Mouse (Mus musculus) urinary bladder, postnatal 36 days (tissue): ENCODE measurements at regions not wholly inside any gene's neighbourhood (a gene's known extent, or its start where the extent isn't known, plus 50 kb on each side); places are given as distances from the start of the nearest gene placed in this dataset.

Source experiments
- DNase-seq, 2 experiments: peaks; one replicate each; pipeline ENCODE4 v3.0.0; 2022; ENCODE audit warnings: low spot score in 2 of 2, mixed read lengths in 1 of 2

DNA sequence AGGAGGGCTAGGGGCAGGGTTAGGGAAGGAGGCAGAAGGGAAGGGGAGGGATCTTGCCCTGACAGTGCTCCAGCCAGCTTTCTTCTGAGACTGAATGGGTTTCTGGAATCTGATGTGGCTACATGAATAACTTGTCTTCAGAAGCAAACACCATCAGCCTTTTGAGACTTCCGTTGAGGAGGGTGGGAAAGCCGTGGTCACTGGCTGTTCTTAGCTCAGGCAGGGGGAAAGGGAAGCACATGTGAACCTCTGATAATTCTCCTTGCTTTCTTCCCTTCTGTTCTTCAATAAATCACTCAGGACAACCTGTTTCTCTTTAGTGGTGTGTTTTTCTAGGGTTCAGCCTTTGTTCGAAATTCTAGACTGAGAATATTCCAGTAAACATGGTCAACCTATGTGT is 148.9 kb downstream of the Bcl11a start:
- DNase-seq, result no peak

- no peak for DNase-seq
Measured at GRCm38 (mm10) chr11:24233376-24233775, 155.5 kb downstream of the Bcl11a start.

GRCm38 (mm10) chr11:24233821-24234220 is 156.0 kb downstream of the Bcl11a start:
- no peak for DNase-seq

GRCm38 (mm10) chr11:24234422-24234821 is 156.6 kb downstream of the Bcl11a start:
- no peak for DNase-seq

DNA sequence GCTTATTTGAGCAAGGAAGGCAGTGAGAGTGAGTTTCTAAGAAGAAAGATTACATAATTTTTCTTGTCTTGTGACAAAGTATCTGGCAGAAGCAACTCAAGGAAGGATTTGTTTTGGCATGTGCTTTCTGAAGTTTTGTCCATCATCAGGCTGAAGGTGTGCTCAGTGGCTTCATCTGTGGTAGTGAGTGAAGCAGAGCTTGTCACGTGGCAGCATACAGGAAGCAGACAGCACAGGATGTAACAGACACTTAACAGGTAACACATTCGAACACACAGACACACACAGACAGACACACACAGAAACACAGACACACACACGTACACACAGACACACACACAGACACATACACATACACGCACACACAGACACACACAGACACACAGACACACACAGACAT is 157.5 kb downstream of the Bcl11a start:
- no peak for DNase-seq

- no peak for DNase-seq
Measured at GRCm38 (mm10) chr11:24239631-24240030, 161.8 kb downstream of the Bcl11a start.

DNA sequence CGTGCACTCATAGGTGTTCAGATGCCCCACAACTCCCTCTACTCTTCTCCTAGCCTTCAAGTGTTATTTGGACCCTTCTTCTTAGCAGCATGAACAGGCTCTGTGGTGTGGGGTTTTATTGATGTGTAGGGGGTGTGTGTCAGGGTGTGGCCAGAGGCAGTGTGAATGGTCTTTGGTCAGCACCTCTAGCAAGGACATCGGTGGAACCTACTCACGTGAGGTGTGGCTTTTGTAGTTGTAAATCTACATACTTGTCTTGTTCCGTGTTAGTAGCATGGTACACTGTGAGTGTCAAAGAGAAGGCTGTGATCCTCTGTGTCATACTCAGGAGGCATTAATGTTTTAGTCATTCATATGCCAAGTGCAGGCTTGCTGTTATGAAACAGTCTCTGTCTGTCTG is 164.2 kb downstream of the Bcl11a start:
- DNase-seq, result no peak

GRCm38 (mm10) chr11:24242888-24243287 is 165.0 kb downstream of the Bcl11a start:
- DNase-seq, result no peak

DNA sequence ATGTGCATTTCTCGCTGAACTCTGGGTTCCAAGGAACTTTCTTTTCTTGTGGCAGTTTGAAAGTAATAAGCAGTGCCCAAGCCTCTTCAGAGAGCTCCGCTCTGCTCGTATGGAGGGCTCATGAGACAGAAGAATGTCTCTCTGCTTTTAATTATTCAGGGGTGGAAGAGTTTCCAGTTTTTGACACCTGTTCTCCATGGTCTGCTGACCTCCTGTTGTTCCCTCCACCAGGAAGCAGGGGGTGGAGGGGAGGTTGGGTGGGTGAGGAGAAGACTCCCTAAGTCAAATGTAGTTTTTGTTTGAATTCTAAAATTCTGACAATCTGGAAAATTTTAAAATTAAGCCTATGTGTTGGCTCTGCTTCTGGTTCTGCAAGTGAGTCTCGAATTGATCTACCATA is 167.5 kb downstream of the Bcl11a start:
- DNase-seq, result no peak

DNA sequence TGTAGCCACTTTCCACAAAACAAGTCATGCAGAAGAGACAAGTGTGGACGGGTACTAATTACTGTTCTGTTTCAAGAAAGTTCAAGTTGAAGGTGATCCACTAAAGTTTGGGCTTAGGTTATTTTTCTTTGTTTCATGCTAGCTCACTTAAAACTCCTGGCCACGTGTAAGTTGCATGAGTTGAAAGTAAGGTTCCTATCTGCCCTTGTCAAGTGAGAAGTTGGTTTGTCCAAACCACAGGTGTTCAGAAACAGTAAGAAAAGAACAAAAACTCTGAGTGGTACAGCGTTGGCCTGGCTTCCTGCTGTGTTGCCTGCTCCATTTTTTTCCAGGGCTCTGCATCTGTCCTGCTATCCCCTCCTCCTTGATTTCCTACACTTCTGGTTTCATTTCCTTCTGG is 168.5 kb downstream of the Bcl11a start:
- no peak for DNase-seq

- no peak for DNase-seq
Measured at GRCm38 (mm10) chr11:24247285-24247684, 169.4 kb downstream of the Bcl11a start.

DNA sequence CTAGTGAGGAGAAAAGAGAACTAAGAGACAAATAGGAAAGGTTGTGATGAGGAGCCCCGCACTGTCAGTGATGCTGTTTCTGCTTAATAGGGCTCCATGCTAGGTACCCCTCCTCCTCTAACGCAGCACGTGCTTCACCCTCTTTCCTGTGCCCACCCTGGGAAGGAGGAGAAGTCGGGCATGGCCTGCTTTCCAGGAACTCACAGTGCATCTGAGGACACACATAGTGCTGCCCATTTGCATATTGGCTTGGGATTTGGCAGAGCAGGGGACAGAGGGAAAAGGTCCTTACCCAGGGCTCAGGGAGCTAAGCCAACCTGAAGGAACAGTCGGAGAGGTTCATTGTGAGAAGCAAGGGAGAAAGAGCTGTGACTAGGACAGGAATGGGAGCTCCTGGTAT is 173.7 kb downstream of the Bcl11a start:
- no peak for DNase-seq

DNA sequence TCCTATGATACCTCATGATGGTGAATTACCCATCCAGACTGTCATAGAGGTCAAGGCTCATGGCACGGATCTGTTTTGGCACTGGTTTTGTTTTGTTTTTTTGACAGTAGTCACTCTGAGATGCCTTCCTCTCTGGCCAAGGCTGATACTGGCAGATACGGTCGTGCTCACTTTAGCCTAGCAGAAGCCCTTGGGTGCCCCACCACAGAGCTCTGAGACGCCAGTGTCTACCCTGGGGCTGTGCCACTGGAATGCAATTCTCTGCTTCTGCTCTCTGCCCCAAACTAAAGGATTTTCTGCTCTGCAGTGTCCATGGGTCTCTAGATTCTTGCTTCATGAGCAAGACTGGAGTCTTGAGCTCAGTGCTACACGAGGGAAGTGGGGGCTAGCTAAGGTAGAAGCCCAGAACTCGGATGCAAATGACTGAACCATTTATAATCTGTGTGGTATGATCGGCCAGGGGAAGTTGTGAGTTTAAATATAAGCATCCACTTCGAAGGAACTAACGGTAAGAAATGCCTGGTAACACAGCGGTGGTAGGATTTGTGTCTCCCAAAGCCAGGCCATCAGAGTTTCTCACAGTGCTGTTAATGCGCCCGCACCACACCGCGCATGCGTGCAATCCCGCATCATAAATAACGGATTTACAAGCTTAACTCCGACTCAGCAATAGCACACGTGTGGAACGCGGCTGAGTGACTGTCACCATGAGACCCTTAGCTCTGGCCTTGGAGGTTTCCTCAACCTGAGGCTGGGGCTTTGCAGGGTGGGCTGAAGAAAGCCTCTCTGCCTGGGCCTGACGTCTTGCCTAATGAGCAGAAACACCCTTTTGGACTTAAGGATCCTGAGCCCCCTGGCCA is 177.6 kb downstream of the Bcl11a start:
- no peak for DNase-seq

DNA sequence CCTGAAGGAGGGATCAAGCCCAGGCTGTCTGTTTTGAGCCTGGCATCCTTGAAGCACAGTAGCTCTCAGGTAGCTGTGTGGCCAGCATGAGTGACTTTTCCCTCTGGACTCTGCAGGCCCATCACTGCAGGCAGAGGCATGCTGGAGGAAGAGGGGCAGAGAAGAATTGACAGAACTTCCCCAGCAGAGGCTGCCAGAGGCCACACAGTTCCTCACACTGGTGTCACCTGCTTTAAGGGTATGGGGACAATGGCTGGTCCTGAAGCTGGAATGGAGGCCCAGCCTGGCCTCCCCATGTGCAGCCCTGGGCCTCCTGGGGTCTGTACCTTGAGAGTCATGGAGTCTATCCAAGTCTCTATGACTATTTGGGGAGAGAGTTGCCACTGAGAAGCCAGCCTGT is 179.9 kb downstream of the Bcl11a start:
- no peak for DNase-seq

DNA sequence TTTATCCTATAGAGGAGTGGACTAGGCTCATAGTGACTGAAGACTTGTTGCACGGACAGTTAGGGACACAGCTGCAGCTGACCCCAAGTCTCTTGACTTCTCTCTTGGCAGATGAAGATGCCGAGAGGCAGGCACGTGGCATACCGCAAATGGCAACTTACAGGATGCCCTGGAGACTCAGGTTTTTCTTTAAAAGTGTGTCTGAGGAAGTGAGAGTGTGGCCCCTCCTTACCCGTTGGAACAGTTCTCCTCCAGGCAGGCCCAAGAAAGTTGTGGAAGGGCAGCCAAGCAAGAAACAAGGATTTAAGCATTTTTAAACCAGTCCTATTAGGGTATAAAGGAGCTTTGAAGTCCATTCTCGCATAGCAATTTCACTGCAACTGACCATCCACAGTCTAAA is 180.5 kb downstream of the Bcl11a start:
- DNase-seq, result no peak

GRCm38 (mm10) chr11:24259668-24260067 is 181.8 kb downstream of the Bcl11a start:
- no peak for DNase-seq

- no peak for DNase-seq
Measured at GRCm38 (mm10) chr11:24269046-24269445, 191.2 kb downstream of the Bcl11a start.

GRCm38 (mm10) chr11:24281628-24282027 is 203.8 kb downstream of the Bcl11a start:
- no peak for DNase-seq

GRCm38 (mm10) chr11:24282556-24282955 is 204.7 kb downstream of the Bcl11a start:
- DNase-seq, result no peak

DNA sequence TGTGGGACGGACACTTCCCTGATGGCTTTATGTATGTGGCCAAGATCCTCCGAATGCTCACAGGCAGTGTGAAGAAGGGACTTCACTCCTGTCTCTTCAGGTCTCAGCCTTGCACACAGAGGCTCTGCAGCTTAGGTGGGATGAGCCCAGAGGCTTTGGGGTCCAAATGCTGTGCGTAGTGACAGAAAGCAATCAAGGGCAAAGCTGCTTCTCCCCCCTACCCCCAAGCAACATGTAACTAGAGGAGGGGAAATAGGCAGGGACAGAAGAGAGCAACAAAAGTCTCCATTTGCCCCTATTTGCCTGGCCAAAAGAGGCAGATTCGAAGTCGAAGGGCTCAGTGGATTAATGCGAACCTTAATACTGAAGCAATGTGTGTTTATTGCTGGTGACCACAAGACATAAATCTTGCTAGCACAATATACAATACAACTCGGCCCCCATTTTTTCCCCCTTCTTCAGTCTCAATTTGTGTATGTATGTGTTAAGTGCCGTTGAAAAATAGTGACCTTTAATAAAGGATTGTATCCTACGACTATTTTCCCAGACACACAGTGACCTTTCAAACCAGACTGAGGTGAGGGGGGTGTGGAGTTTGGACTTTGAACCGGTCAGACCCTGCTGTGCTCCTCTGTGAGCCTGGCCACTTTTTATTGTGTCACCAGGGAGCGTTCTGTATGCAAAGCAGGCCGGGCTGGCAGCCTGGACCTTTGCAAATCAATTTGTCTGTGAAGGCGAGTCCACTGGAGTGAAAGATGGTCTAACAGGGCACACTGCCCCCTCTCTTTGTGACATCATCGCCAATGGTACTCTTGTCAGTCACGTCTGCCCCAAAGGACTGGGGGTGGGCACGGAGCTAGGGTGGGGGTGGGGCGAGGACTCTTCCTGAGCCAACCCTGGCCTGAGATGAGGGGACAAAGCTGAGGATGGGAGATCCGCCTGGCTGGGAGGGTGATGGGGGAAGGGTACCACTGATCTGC is 208.6 kb downstream of the Bcl11a start:
- no peak for DNase-seq

GRCm38 (mm10) chr11:24293209-24293608 is 215.4 kb downstream of the Bcl11a start:
- DNase-seq, result no peak

DNA sequence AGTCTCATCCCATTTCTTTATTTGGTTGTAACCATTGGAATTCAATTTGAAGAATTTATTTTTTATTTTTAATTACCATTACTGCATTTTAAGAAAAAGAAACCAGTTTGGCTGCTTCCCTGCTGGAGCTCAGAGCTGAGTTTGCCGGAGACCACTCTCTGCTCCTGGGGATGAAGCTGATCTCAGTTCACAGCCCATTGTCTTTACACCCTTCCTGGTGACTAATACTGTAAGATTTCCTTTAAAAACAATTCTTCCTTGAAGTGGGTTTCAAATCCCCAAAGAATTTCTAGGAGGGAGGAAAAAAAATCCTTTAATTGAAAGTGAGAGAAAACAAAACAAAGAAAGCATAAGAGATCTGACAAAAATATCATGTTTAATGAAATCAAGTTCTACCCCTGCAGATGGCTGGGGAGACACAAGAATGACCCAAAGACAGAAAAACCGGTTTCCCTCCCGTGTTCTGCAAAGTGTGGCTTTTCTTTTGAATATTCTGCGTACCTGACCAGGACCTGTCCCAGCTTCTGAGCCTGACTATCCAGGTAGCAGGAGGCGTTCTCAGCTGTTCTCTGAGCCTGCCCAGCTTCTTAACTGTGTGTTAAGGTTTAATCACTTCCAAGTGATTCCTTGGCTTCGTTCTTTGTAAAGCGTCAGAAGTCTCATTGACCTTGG is 216.1 kb downstream of the Bcl11a start:
- no peak for DNase-seq
